Mouse (Mus musculus): ENCODE data around the gene Ifngr2. TPM values are rescaled to one million over a fixed set of nuclear protein-coding genes. Genes with fewer than 3 reads are reported as not detected.

The Ifngr2 gene
- polyA plus RNA-seq, 1 experiment from 2014 or later = 34.8 TPM

GRCm38 (mm10) chr16:91555017-91555605 lies 8.2 kb downstream of the Ifngr2 start:
- DNase-seq (ENCODE audit: low spot score, missing footprints) (no peak), ATAC-seq (ENCODE audit: low FRiP score) (no peak)
- Histone ChIP-seq H3K27ac (ENCODE audit: low read depth, low read length) (no peak overlapping the region), H3K4me3 (ENCODE audit: low read depth, low read length) (no peak overlapping the region), H3K4me1 (ENCODE audit: control insufficient read depth, insufficient read depth, low read length) (0 out of 2 replicates have a peak, but pooled peaks cover 2% of the 10 kb centered on the region), H3K9me3 (ENCODE audit: control insufficient read depth, low read length) (no peaks in the 10 kb centered on the region), H3K9ac (ENCODE audit: low read length) (no peak overlapping the region), H3K36me3 (ENCODE audit: control insufficient read depth, insufficient read depth, low read length) (no peaks in the 10 kb centered on the region; the same call in 1 of the 2 replicates), H3K4me2 (no peak overlapping the region), H3K27me3 (ENCODE audit: control insufficient read depth, insufficient read depth, low read length) (no peaks in the 10 kb centered on the region)
- WGBS = 87% methylated on average over 8 of the region's 8 CpGs

GRCm38 (mm10) chr16:91556659-91557058 lies 9.8 kb downstream of the Ifngr2 start:
- H3K4me3 ChIP-seq (ENCODE audit: low read depth, low read length) = no peak overlapping the region
- WGBS = 87% methylated on average over 15 of the region's 15 CpGs
- no peak overlapping the region for H3K27ac ChIP-seq (ENCODE audit: low read depth, low read length)
- H3K4me1 ChIP-seq (ENCODE audit: control insufficient read depth, insufficient read depth, low read length) = 0 out of 2 replicates have a peak, but pooled peaks cover 2% of the 10 kb centered on the region
- no peaks in the 10 kb centered on the region; the same call in 1 of the 2 replicates for H3K36me3 ChIP-seq (ENCODE audit: control insufficient read depth, insufficient read depth, low read length)
- DNase-seq (ENCODE audit: low spot score, missing footprints) (no peak), ATAC-seq (ENCODE audit: low FRiP score) (no peak)
- H3K9ac ChIP-seq (ENCODE audit: low read length) = no peak overlapping the region
- no peak overlapping the region for H3K4me2 ChIP-seq
- no peaks in the 10 kb centered on the region for H3K27me3 ChIP-seq (ENCODE audit: control insufficient read depth, insufficient read depth, low read length)
- no peaks in the 10 kb centered on the region for H3K9me3 ChIP-seq (ENCODE audit: control insufficient read depth, low read length)

- Histone ChIP-seq H3K9me3 (ENCODE audit: control insufficient read depth, low read length) (no peaks in the 10 kb centered on the region), H3K27me3 (ENCODE audit: control insufficient read depth, insufficient read depth, low read length) (no peaks in the 10 kb centered on the region), H3K4me1 (ENCODE audit: control insufficient read depth, insufficient read depth, low read length) (no peaks in the 10 kb centered on the region), H3K4me3 (ENCODE audit: low read depth, low read length) (no peak overlapping the region), H3K36me3 (ENCODE audit: control insufficient read depth, insufficient read depth, low read length) (no peaks in the 10 kb centered on the region; the same call in 1 of the 2 replicates), H3K9ac (ENCODE audit: low read length) (no peak overlapping the region), H3K27ac (ENCODE audit: low read depth, low read length) (no peak overlapping the region), H3K4me2 (no peak overlapping the region)
- WGBS = 85% methylated on average over 7 of the region's 7 CpGs
- no peak for ATAC-seq (ENCODE audit: low FRiP score)
- no peak for DNase-seq (ENCODE audit: low spot score, missing footprints)
These were observed 10.3 kb downstream of the Ifngr2 start for GRCm38 (mm10) chr16:91557214-91557613.

- ATAC-seq (ENCODE audit: low FRiP score) (no peak), DNase-seq (ENCODE audit: low spot score, missing footprints) (no peak)
- H3K9ac ChIP-seq (ENCODE audit: low read length) = no peak overlapping the region
- no peaks in the 10 kb centered on the region; the same call in 1 of the 2 replicates for H3K36me3 ChIP-seq (ENCODE audit: control insufficient read depth, insufficient read depth, low read length)
- H3K27ac ChIP-seq (ENCODE audit: low read depth, low read length) = no peak overlapping the region
- 91% methylated on average over 15 of the region's 15 CpGs for WGBS
- H3K4me2 ChIP-seq = no peak overlapping the region
- H3K4me1 ChIP-seq (ENCODE audit: control insufficient read depth, insufficient read depth, low read length) = no peaks in the 10 kb centered on the region
- no peaks in the 10 kb centered on the region for H3K27me3 ChIP-seq (ENCODE audit: control insufficient read depth, insufficient read depth, low read length)
- no peak overlapping the region for H3K4me3 ChIP-seq (ENCODE audit: low read depth, low read length)
- no peaks in the 10 kb centered on the region for H3K9me3 ChIP-seq (ENCODE audit: control insufficient read depth, low read length)
These were observed 10.8 kb downstream of the Ifngr2 start for GRCm38 (mm10) chr16:91557693-91558092.

- DNase-seq (ENCODE audit: low spot score, missing footprints) (peak; percentile 90), ATAC-seq (ENCODE audit: low FRiP score) (peak; percentile 75; the same call in 1 of the 2 replicates)
- H3K9me3 ChIP-seq (ENCODE audit: control insufficient read depth, low read length) = no peaks in the 10 kb centered on the region
- no peak overlapping the region for H3K27ac ChIP-seq (ENCODE audit: low read depth, low read length)
- WGBS = 56% methylated on average over 9 of the region's 9 CpGs
- no peak overlapping the region for H3K4me3 ChIP-seq (ENCODE audit: low read depth, low read length)
- H3K9ac ChIP-seq (ENCODE audit: low read length) = no peak overlapping the region
- no peaks in the 10 kb centered on the region for H3K4me1 ChIP-seq (ENCODE audit: control insufficient read depth, insufficient read depth, low read length)
- peak overlapping the region; percentile 25; the same call in 1 of the 2 replicates for H3K4me2 ChIP-seq
- no peaks in the 10 kb centered on the region for H3K36me3 ChIP-seq (ENCODE audit: control insufficient read depth, insufficient read depth, low read length)
- no peaks in the 10 kb centered on the region for H3K27me3 ChIP-seq (ENCODE audit: control insufficient read depth, insufficient read depth, low read length)
These were observed 14.2 kb downstream of the Ifngr2 start for GRCm38 (mm10) chr16:91561099-91561498.

- 66% methylated on average over 38 of the region's 38 CpGs for WGBS
- Histone ChIP-seq H3K4me1 (ENCODE audit: control insufficient read depth, insufficient read depth, low read length) (no peaks in the 10 kb centered on the region), H3K9ac (ENCODE audit: low read length) (no peak overlapping the region), H3K4me3 (ENCODE audit: low read depth, low read length) (no peak overlapping the region), H3K9me3 (ENCODE audit: control insufficient read depth, low read length) (no peaks in the 10 kb centered on the region), H3K27ac (ENCODE audit: low read depth, low read length) (no peak overlapping the region), H3K27me3 (ENCODE audit: control insufficient read depth, insufficient read depth, low read length) (no peaks in the 10 kb centered on the region), H3K4me2 (peak overlapping the region; percentile 25), H3K36me3 (ENCODE audit: control insufficient read depth, insufficient read depth, low read length) (no peaks in the 10 kb centered on the region)
- no peak for DNase-seq (ENCODE audit: low spot score, missing footprints)
- ATAC-seq (ENCODE audit: low FRiP score) = peak; percentile 22; the same call in 1 of the 2 replicates
These were observed 14.9 kb downstream of the Ifngr2 start for GRCm38 (mm10) chr16:91561541-91562457.

- Histone ChIP-seq H3K4me2 (no peak overlapping the region), H3K27me3 (ENCODE audit: control insufficient read depth, insufficient read depth, low read length) (no peaks in the 10 kb centered on the region), H3K4me1 (ENCODE audit: control insufficient read depth, insufficient read depth, low read length) (no peaks in the 10 kb centered on the region), H3K4me3 (ENCODE audit: low read depth, low read length) (no peak overlapping the region), H3K36me3 (ENCODE audit: control insufficient read depth, insufficient read depth, low read length) (no peaks in the 10 kb centered on the region), H3K9ac (ENCODE audit: low read length) (no peak overlapping the region), H3K27ac (ENCODE audit: low read depth, low read length) (no peak overlapping the region), H3K9me3 (ENCODE audit: control insufficient read depth, low read length) (no peaks in the 10 kb centered on the region)
- WGBS = 85% methylated on average over 4 of the region's 4 CpGs
- ATAC-seq (ENCODE audit: low FRiP score) = no peak
- no peak for DNase-seq (ENCODE audit: low spot score, missing footprints)
These were observed 17.9 kb downstream of the Ifngr2 start for GRCm38 (mm10) chr16:91564580-91565291.

- Histone ChIP-seq H3K4me1 (ENCODE audit: control insufficient read depth, insufficient read depth, low read length) (no peaks in the 10 kb centered on the region), H3K4me3 (ENCODE audit: low read depth, low read length) (no peak overlapping the region), H3K27me3 (ENCODE audit: control insufficient read depth, insufficient read depth, low read length) (no peaks in the 10 kb centered on the region), H3K27ac (ENCODE audit: low read depth, low read length) (no peak overlapping the region), H3K4me2 (no peak overlapping the region), H3K36me3 (ENCODE audit: control insufficient read depth, insufficient read depth, low read length) (no peaks in the 10 kb centered on the region), H3K9me3 (ENCODE audit: control insufficient read depth, low read length) (no peaks in the 10 kb centered on the region), H3K9ac (ENCODE audit: low read length) (no peak overlapping the region)
- DNase-seq (ENCODE audit: low spot score, missing footprints) (no peak), ATAC-seq (ENCODE audit: low FRiP score) (no peak)
- WGBS = 74% methylated on average over 9 of the region's 9 CpGs
These were observed 18.6 kb downstream of the Ifngr2 start for GRCm38 (mm10) chr16:91565292-91565951.

Measured in midbrain, embryonic 11.5 days (tissue).